Mouse (Mus musculus) left cerebral cortex, postnatal 36 days (tissue): ENCODE data around the gene Fpr3. TPM values are rescaled to one million over a fixed set of nuclear protein-coding genes. Genes with fewer than 3 reads are reported as not detected.
"Not testable (repeated sequence)": the region's sequence is repeated elsewhere in the genome, so short reads cannot be mapped to it uniquely, and the experiment has no call there.

Source experiments
- DNase-seq, 2 experiments: peaks; one replicate each; pipeline ENCODE4 v3.0.0; 2021 to 2022; ENCODE audit warnings: low spot score in 2 of 2, mixed read lengths in 1 of 2
- intact Hi-C: fragments of 180-260 bp; cut with DNase I; formaldehyde crosslinking; loops from one replicate; pipeline ENCODE4 v1.15.1; 2025
- total RNA-seq, 2 experiments: library from RNA; stranded (reverse); gene quantifications; 2 replicates each; pipeline ENCODE4 v1.2.3; 2021

Gene Fpr3
- total RNA-seq, 2 experiments from 2014 or later = not detected

GRCm38 (mm10) chr17:17871697-17872096, 16.0 kb upstream of the Fpr3 start:
- intact Hi-C loops = no loop called here

GRCm38 (mm10) chr17:17879347-17879746, 8.3 kb upstream of the Fpr3 start:
- intact Hi-C loops = no loop called here
- no peak for DNase-seq

More at GRCm38 (mm10) chr17:17871697-17872096, 16.0 kb upstream of the Fpr3 start:
- no peak for DNase-seq

GRCm38 (mm10) chr17:17882672-17883071, 5.0 kb upstream of the Fpr3 start:
- DNase-seq = no peak
- intact Hi-C loops = no loop called here

GRCm38 (mm10) chr17:17883840-17884239, 3.8 kb upstream of the Fpr3 start, which contains the start of gene Fpr1:
Gene Fpr1 (minus strand): TSS chr17:17883940.
- DNase-seq = no peak
- intact Hi-C loops = no loop called here

GRCm38 (mm10) chr17:17889732-17890425, 2.2 kb downstream of the Fpr3 start:
- intact Hi-C loops = no loop called here
- no peak for DNase-seq

- intact Hi-C loops = loop anchor here (1.0 to 5.0 kb wide), 2 partner anchors 59 to 130 kb away; no protein-coding TSS in a partner anchor
- DNase-seq = no peak
These were observed 8.4 kb downstream of the Fpr3 start for GRCm38 (mm10) chr17:17896039-17896438.

GRCm38 (mm10) chr17:17899268-17899667, 11.6 kb downstream of the Fpr3 start:
- DNase-seq = no peak
- intact Hi-C loops = loop anchor here (5.0 kb wide), 1 partner anchor 62 kb away; no protein-coding TSS in a partner anchor

- intact Hi-C loops = no loop called here
- DNase-seq = no peak
These were observed 13.1 kb downstream of the Fpr3 start for GRCm38 (mm10) chr17:17900768-17901167.

- peak; percentile 79 to 81 for DNase-seq
- intact Hi-C loops = no loop called here
These were observed 22.2 kb downstream of the Fpr3 start for GRCm38 (mm10) chr17:17909636-17910421.

- intact Hi-C loops, DNase-seq: not testable (repeated sequence)
These were observed 25.0 kb downstream of the Fpr3 start for GRCm38 (mm10) chr17:17912618-17913017.

GRCm38 (mm10) chr17:17917376-17917775, 29.7 kb downstream of the Fpr3 start:
- intact Hi-C loops = no loop called here

GRCm38 (mm10) chr17:17917782-17918181, 30.1 kb downstream of the Fpr3 start:
- no peak for DNase-seq
- intact Hi-C loops = no loop called here

More at GRCm38 (mm10) chr17:17917376-17917775, 29.7 kb downstream of the Fpr3 start:
- no peak for DNase-seq

- DNase-seq = no peak
- intact Hi-C loops = no loop called here
These were observed 85.8 kb downstream of the Fpr3 start for GRCm38 (mm10) chr17:17973443-17973842.

GRCm38 (mm10) chr17:17981232-17981631, 93.6 kb downstream of the Fpr3 start:
- DNase-seq, intact Hi-C loops: not testable (repeated sequence)

GRCm38 (mm10) chr17:18004752-18005151, 117.1 kb downstream of the Fpr3 start:
- no peak for DNase-seq
- intact Hi-C loops = no loop called here

Other genes starting within 250 kb of the Fpr3 start
- under 1 TPM in 1 of 2 experiments, not detected in 1; 0.18 TPM for gene Vmn2r90, start 184.1 kb upstream of the Fpr3 start, total RNA-seq
- gene Spaca6, start 60.7 kb upstream of the Fpr3 start, total RNA-seq = 100 to 1,000 TPM in 1 of 2 experiments, 10 to 100 TPM in 1; 58.7 to 131 TPM
- under 1 TPM; 0.45 to 0.79 TPM for gene Has1, start 32.6 kb upstream of the Fpr3 start, total RNA-seq
- not detected for gene Fpr1, start 3.9 kb upstream of the Fpr3 start, total RNA-seq
- gene Fpr2, start within 50 bp of the Fpr3 start, total RNA-seq = not detected
- not detected for gene Fpr-rs4, start 133.9 kb downstream of the Fpr3 start, total RNA-seq
- under 1 TPM; 0.07 to 0.10 TPM for gene Vmn2r124, start 161.6 kb downstream of the Fpr3 start, total RNA-seq
- gene Vmn2r91, start 197.2 kb downstream of the Fpr3 start, total RNA-seq = not detected